Mouse (Mus musculus) hematopoietic stem cell, adult 5-6 weeks (primary cell): ENCODE data around the gene Adam12. TPM values are rescaled to one million over a fixed set of nuclear protein-coding genes. Genes with fewer than 3 reads are reported as not detected.

ENCODE experiments used
- ATAC-seq, 2 experiments: fragments of 125-278 bp in 1 of 2; replicated peaks in 1 of 2; 2 replicates each; pipeline ENCODE4 v1.8.0; 2016 to 2017; ENCODE audit warnings: inconsistent platforms in 2 of 2, mild to moderate bottlenecking in 2 of 2, moderate number of reproducible peaks in 2 of 2, low read depth in 1 of 2, moderate TSS enrichment in 1 of 2; ENCODE audit not compliant: low FRiP score in 2 of 2, poor library complexity in 2 of 2, severe bottlenecking in 2 of 2, insufficient read depth in 1 of 2, low TSS enrichment in 1 of 2
- total RNA-seq: library from RNA; stranded (forward); fragments of 172-1452, 232-1000 nt; gene quantifications from 2 replicates; pipeline ENCODE4 v1.2.3, GENCODE M21; 2017

Gene Adam12
- total RNA-seq, 1 experiment from 2014 or later, result 0.20 TPM

DNA sequence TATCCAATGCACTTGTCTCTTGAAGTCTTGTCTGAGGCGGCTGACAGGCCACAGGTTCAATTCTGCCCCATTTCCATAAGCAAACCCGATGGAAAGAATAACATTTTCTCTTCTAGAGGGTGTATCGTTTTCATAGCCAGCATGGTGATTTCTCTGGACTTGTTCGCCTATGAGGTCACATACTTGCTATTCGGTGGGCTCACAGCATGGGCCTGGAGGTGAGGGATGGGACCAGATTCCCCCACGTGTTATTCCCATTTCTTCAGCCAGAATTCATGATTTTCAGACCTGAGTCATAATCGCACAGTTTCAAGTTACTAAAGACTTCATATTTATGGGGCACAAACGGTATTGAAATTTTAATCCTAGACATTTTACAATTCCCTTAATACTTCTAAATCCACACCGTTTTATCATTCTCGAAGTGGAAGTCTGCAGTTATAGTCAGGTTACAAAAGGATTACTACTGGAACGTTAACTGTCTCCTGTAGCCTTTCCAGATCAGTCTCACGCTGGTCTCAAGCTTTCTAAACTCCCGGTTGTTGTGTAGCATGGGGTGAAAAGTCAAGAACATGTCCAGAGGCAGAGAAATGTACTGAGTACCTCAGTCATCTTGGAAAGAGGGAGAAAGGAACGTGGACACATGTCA, 58.4 kb downstream of the Adam12 start:
- ATAC-seq, result no peak

DNA sequence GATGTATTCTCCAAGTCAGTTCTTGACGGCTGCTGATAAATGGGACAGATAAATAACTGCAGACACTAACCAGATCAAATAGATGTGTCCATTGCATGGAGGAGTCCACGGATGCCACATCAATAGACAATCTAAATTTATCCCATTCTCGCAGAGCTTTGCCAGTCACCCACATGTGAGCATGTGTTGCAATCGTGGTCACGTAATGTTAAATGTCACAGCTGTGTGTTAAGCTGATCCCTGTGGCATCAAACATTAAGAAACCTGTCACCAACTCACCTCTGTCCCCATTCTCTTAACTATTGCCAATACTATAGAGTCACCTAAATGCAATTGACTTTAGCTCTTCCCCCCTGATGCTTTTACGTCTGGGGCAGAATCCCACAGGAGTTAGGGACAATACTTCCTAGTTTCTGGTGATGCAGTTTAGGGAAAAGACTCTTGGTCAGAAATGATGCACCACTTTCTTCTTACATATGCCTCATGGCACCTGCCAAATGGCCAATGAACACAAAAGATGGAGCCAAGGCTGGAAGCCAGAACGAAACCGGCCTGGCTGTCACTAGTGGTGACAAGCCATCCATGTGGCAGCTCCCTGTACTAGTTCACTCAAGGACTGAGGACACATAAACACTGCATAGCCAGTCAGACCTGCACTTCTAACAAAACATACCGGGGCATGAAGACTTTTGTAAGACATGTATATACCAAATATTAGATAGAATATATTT, 61.6 kb downstream of the Adam12 start:
- no peak for ATAC-seq

DNA sequence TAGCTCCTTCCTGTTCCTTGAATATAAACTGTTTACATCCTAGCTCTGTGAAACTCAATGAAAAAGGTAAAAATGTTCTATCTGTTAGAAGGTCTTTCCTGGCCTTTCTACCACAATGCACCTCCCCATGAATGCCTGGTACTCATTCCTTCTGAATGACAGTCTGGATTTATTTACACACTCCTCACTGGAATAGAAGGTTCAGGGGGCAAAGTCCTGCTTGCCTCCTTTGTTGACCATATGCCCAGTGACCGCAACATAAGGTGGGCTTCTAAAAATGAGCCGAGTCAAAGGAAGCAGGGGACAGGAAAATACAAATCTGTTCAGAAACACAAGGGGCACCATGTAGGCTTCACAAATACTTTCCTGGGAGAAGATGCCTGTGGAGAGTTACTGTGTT, 62.2 kb downstream of the Adam12 start:
- ATAC-seq, result no peak

DNA sequence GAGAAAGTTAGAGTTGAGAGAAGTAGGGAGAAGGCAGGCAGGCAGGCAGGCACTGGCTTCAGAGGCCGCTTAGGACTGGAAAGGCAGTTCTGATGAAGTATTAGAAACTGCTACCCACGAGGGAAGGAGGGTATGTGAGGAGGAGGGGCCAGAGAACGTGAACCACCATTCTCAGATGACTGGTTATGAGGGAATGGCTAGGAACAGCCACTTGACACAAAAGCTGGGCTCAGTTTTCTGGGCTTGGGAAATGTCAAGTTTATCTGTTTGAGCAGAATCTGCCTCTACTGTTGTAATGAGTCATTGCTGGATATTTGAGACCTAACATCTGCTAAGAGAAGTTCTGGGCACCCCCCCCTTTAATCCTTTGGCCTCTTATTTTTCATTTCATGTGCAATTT, 64.4 kb downstream of the Adam12 start:
- ATAC-seq, result no peak

DNA sequence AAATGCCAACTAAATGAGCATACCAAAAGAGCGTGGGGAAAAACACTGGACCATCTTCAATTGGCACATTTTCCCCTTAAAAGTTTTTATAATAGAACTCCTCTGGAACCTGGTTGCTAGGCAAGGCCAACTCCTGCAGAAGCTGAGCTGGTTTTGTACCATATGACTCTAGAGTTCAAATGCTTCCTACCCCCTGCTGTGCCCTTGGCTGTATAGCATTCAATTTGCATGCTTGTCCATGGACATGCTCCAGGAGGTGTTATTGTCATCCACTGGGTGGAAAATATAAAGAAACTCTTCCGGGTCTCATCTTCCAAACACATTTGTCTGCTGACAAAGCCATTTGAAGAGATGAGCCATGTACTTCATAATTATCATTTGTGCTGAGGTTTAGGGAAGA, 68.2 kb downstream of the Adam12 start:
- no peak for ATAC-seq

DNA sequence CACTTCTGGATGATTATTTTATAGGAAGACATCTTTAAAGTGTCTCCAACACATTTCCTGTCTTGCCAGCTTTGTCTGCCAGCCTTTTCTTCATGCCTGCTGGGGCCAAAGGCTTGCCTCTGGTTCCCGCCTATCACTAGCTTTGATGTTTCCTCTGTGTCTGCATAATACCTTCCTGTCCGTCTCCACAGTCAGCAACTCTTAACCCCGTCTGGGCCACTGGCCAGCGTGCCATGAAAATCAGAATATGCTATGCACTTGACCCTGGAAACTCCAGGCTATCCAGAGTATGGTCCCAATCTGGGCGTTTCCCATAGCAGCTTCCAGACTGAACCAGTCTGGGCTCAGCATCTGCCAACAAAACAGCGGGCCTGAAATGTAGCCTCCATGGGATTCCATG, 69.1 kb downstream of the Adam12 start:
- ATAC-seq, result no peak

DNA sequence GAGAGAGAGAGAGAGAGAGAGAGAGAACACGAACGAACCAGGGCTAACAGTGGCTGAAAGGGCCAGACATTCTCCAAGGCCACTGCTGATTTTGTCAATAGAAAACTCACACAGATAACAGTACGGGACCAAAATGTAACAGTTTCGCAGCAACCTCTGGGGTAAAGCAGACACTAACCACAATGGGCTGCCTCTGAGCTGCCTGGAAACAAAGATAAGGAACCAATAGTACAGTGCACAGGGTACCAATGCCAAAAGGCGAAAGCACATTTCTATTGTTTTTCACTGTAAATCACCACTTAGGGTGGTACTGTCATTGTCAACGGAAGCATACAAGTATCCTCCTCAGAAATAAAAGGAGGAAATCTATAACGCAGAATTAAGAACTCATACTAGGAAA, 72.3 kb downstream of the Adam12 start:
- ATAC-seq, result peak; percentile 67 to 80; a peak in 3 of 4 replicates

DNA sequence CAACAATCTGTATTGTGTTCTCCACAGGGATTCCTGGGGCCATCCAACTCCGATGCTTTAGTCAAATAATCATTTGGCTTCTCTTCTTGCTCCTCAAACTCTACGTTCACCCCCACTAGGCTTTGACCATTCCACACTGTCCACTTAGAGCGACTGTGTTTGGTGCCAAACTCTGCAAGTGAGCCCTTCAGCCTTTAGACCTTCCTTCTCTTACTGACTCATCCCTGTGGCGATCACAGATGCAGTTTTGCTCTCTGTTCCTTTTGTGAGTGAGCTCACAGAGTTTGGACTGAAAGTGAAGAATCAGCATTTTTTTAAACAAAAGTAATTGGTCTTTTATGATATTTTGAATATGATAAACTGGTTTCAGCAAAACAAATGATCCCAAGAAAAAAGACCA, 80.6 kb downstream of the Adam12 start:
- no peak for ATAC-seq

DNA sequence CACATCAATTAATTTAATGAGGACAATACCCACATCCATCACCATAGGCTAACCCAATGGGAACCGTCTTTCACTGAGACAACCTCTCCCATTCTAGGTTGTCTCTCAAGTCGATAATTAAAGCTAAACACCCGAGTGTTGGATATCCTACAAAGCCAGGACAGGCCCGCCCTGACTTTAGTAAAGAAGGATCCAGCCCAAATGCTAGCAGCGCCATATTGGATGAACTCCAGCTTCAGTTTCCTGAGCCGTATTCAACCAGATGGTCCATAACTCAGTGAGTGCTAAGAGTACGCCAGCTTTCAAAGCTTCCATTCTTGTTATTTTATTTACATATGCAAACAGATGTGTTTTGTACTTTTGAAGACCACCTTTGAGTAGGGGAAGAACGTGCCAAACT, 81.6 kb downstream of the Adam12 start:
- no peak for ATAC-seq

DNA sequence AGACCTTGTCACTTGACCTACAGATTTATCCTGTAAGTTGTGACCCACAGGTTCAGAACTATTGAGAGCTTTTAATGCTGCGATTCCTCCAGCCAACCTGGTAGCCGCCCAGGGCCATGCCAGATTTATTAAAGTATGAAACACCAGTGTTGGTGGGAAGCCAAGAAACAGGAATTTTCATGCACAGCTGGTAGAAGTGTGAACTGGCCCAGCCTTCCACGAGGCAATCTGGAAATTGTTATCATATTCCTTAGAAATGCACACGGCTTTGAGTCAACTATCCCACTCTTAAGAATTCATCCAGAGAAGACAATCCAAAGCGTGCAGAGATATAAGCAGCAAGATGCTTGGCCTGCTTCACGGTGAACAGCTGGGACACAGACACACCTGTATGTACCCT, 82.6 kb downstream of the Adam12 start:
- no peak for ATAC-seq

DNA sequence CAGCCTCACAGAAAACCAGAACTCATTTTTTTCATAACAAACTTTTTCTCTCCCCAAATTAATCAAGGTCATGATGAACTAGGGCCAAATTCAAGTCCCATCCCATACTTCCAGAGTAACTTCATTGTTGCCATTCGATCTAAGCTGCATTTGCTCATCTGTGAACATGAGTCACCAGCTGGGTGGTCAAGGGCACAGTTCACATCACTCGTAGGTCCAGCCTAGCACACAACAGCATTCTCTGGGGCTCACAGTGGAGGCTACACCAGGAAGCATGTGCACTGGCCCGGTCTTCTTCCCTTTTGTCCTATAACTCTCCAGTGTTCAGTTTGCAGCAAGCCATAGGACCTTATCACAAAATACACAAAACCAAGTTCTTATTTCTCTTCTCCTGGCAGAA, 84.4 kb downstream of the Adam12 start:
- ATAC-seq, result no peak

DNA sequence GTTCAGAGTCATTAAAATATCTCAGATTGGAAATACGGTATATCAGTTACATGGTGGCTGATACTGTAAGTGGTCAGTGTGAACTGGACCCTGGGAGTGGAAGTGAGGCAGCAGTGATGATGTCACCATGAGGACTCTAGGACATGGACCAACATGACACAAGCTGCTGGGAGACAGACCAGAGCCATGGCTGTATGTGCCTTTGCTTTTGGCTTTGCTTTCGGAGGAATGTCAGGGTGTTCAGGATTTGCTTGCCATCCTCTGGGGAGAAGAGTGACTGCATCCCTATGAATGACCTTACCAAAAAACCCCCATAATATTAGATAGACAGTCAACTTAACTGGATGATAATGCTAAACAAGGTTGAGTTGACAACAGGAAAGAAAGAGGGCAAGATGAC, 85.1 kb downstream of the Adam12 start:
- no peak for ATAC-seq

DNA sequence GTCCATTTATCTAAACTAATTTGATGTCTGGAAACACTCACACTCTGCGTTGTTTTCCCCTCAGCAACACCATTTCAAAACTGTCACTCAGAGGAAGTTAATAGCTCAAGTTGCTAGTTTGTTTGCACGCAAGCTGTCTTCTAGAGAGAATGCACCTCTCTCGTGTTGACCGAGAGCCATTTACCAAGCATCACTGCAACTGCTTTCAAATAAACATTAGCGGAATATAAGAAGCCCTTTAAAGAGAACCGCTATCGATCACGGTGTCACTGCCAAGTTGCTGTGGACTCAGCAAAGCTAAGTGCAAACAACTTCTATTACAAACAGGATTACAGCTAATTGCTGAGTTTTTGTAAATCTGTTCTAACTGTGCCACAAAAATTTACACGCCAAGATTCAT, 87.8 kb downstream of the Adam12 start:
- no peak for ATAC-seq

DNA sequence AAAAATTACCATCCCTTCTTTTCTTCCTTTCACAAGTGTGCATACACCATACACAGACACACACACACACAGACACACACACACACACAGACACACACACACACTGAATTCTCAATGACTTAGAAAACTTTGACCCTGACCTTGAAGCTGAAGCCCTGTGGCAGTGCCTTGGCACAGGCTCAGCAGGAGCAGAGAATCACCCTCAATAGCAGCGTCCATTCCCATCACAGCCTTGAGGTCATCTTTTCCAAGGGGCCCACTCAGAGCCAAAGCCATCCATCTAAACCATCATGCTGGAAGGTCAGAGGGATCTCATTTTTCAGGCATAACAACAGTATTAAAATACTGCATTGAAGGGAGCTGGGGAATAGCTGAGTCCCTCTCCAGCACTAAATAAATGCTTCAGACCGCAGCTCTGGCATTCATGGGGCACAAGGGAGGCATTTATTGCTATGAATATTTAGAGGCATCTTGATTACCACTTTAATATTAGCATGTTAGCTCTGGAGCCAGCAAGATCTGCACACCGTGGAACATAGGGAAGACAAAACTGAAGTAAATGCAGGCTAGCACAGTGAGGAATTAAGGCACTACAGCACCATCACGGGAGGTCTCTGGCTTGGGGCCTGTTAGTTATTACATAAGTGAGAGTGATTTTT, 92.5 kb downstream of the Adam12 start:
- ATAC-seq, result no peak

DNA sequence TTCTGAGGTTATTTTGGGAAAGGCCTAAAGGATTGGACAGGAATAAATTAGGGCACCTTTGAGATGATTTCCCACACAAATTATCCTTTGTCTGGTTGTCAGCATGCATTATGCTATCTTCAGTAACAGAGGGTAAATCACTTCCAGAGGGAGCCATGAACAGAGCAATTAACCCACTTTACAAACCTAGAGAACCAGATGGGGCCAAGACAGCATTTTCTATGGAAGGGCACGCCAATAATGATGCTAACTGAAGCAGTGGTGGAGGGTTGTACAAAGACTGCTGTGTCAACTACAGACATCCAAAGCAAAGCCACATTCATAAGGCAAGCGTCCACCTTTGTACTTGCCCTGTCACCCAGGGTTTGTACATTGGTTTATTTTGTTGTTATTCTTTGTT, 99.6 kb downstream of the Adam12 start:
- no peak for ATAC-seq

DNA sequence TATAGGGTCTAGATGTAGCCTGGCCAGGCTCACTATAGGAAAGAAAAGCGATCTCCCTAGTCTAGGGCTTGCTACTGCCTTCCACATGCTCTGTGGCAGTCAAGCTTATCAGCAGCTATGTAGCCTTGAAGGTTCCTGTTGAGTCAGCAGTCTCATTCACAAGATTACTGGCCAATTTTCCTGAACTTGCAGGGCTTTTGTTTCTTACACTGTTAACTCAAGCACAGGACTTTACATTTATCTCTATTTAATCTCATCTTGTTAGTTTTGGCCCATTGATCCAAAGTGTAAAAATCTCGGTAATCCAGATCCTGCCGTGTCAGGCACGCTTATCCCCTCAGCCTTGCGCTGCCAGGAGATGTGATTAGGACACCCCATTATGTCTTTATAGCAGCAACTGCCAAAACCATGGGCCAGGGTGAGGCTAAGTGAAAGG, 103.8 kb downstream of the Adam12 start:
- no peak for ATAC-seq

DNA sequence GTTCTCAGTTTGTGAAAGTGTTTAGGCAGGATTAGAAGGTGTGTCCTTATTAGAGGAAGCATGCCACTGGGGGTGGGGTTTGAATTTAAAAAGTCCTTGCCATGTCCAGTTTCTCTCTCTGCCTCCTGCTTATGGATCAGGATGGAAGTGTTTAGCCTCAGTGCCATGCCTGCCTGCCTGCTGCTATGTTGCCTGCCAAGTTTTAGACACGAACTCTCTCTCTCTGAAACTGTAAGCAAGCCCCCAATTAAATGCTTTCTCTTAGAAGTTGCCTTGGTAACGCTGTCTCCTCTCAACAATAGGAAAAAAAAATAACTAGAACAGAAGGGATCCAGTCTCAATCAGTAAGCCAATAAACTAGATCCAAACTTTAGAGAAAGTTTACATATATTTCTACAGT, 110.5 kb downstream of the Adam12 start:
- no peak for ATAC-seq

DNA sequence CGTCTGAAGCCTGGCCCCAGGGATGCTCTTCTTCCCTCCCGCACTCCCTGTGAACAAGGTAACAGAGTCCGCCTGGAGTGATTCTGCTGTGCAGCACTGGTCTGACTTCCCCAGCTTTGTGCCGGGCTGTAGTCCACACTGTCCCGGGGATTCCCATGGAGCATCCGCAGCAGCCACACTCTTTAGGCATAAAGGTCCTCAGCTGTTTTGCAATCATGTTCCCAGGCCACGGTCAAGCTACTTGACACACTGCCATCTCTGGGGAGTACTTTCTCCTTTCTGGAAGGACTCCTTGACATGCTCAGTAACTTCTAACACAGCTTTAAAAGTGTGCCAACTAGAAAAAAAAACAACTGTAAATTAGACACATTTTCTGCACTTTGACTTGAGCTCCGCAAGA, 116.5 kb downstream of the Adam12 start:
- no peak for ATAC-seq
